Mouse (Mus musculus) myocyte (in vitro differentiated cells): ENCODE data around the gene Igdcc3. TPM values are rescaled to one million over a fixed set of nuclear protein-coding genes. Genes with fewer than 3 reads are reported as not detected.

ENCODE experiments used
- H3K27me3 ChIP-seq: one replicate; pipeline ENCODE4 v1.6.1; 2011; ENCODE audit not compliant: control insufficient read depth, insufficient read depth, insufficient read length
- H3K36me3 ChIP-seq: one replicate; pipeline ENCODE4 v1.6.1; 2011; ENCODE audit not compliant: control insufficient read depth, insufficient read depth
- H3K4me2 ChIP-seq: one replicate; pipeline ENCODE4 v1.6.1; 2011; ENCODE audit warnings: low read depth, control low read depth
- H3K4me3 ChIP-seq: one replicate; pipeline ENCODE4 v1.5.1; 2011; ENCODE audit warnings: mild to moderate bottlenecking, control low read depth, moderate library complexity
- H3K79me2 ChIP-seq: one replicate; pipeline ENCODE4 v1.6.1; 2011; ENCODE audit not compliant: control insufficient read depth, insufficient read depth
- H3ac ChIP-seq: one replicate; pipeline ENCODE4 v1.6.1; 2011; ENCODE audit not compliant: control insufficient read depth, insufficient read length
- CEBPB ChIP-seq: IDR thresholded peaks from 2 replicates; pipeline ENCODE4 v1.6.1; 2011; ENCODE audit warnings: mild to moderate bottlenecking, moderate library complexity; ENCODE audit not compliant: poor library complexity, insufficient read depth, severe bottlenecking
- E2F4 ChIP-seq: IDR thresholded peaks from one replicate; pipeline ENCODE4 v1.6.1; 2011; ENCODE audit warnings: mild to moderate bottlenecking, control low read depth, moderate library complexity; ENCODE audit not compliant: insufficient read depth
- MAX ChIP-seq: IDR thresholded peaks from one replicate; pipeline ENCODE4 v1.6.1; 2011; ENCODE audit warnings: low read depth, mild to moderate bottlenecking, control low read depth
- MYOD1 ChIP-seq, 3 experiments: IDR thresholded peaks; one replicate each; pipeline ENCODE4 v1.6.1; 2011; ENCODE audit warnings: control low read depth in 2 of 3, low read depth in 2 of 3, mild to moderate bottlenecking in 2 of 3, moderate library complexity in 1 of 3; ENCODE audit not compliant: insufficient read length in 2 of 3, control insufficient read depth in 1 of 3
- MYOG ChIP-seq, 3 experiments: IDR thresholded peaks; one replicate each; pipeline ENCODE4 v1.6.1; 2011; ENCODE audit warnings: control low read depth in 2 of 3, low read depth in 2 of 3, mild to moderate bottlenecking in 2 of 3; ENCODE audit not compliant: insufficient read length in 2 of 3, control insufficient read depth in 1 of 3, insufficient read depth in 1 of 3
- POLR2A ChIP-seq: IDR thresholded peaks from one replicate; pipeline ENCODE4 v1.6.1; 2011; ENCODE audit warnings: low read depth, mild to moderate bottlenecking, control low read depth, moderate library complexity; ENCODE audit not compliant: insufficient read length
- POLR2AphosphoS2 ChIP-seq: IDR thresholded peaks from one replicate; pipeline ENCODE4 v1.6.1; 2011; ENCODE audit warnings: low read depth, control low read depth; ENCODE audit not compliant: insufficient read length
- REST ChIP-seq: IDR thresholded peaks from one replicate; pipeline ENCODE4 v1.6.1; 2011; ENCODE audit warnings: mild to moderate bottlenecking, control low read depth, moderate library complexity; ENCODE audit not compliant: insufficient read depth, insufficient read length
- SRF ChIP-seq: IDR thresholded peaks from one replicate; pipeline ENCODE4 v1.6.1; 2011; ENCODE audit warnings: low read depth; ENCODE audit not compliant: control insufficient read depth, insufficient read length
- TCF12 ChIP-seq: IDR thresholded peaks from one replicate; pipeline ENCODE4 v1.6.1; 2011; ENCODE audit warnings: mild to moderate bottlenecking, control low read depth; ENCODE audit not compliant: poor library complexity, insufficient read depth, severe bottlenecking
- TCF3 ChIP-seq: IDR thresholded peaks from one replicate; pipeline ENCODE4 v1.6.1; 2011; ENCODE audit warnings: low read depth, control low read depth; ENCODE audit not compliant: insufficient read length
- USF1 ChIP-seq: IDR thresholded peaks from one replicate; pipeline ENCODE4 v1.6.1; 2011; ENCODE audit warnings: low read depth, mild to moderate bottlenecking, control low read depth, moderate library complexity
- polyA plus RNA-seq: library from polyadenylated mRNA; unstranded; fragments of >200 nt; fragmentation: generic; extraction: Trizol; gene quantifications from one replicate; pipeline ENCODE4 v1.2.1, GENCODE M21; 2012; ENCODE audit warnings: missing spikeins

Igdcc3 gene
- polyA plus RNA-seq, 1 experiment: not detected

- no peaks in the 10 kb centered on the region for H3K79me2 ChIP-seq
- no peaks in the 10 kb centered on the region for H3K36me3 ChIP-seq
- H3ac ChIP-seq: no peak overlapping the region
- H3K27me3 ChIP-seq: no peaks in the 10 kb centered on the region
- no peak overlapping the region for H3K4me3 ChIP-seq
- no peak overlapping the region for H3K4me2 ChIP-seq
- TF ChIP-seq USF1 (no peak), POLR2AphosphoS2 (no peak), REST (no peak), TCF3 (no peak), POLR2A (no peak), MYOG (IDR thresholded peaks at IDR 0.05; ENCODE audit: control insufficient read depth in 1 of 3, insufficient read depth in 1 of 3, insufficient read length in 2 of 3, low read depth in 2 of 3) (no peak), MYOD1 (IDR thresholded peaks at IDR 0.05; ENCODE audit: control insufficient read depth in 1 of 3, insufficient read length in 2 of 3, low read depth in 2 of 3) (no peak), E2F4 (no peak), TCF12 (no peak), SRF (no peak), MAX (no peak), CEBPB (no peak)
Observed at GRCm38 (mm10) chr9:65223927-65224326, 82.9 kb downstream of the Igdcc3 start.

- no peaks in the 10 kb centered on the region for H3K36me3 ChIP-seq
- TF ChIP-seq TCF3 (no peak), TCF12 (no peak), E2F4 (no peak), MYOD1 (IDR thresholded peaks at IDR 0.05; ENCODE audit: control insufficient read depth in 1 of 3, insufficient read length in 2 of 3, low read depth in 2 of 3) (no peak), MYOG (IDR thresholded peaks at IDR 0.05; ENCODE audit: control insufficient read depth in 1 of 3, insufficient read depth in 1 of 3, insufficient read length in 2 of 3, low read depth in 2 of 3) (no peak), POLR2AphosphoS2 (no peak), SRF (no peak)
- H3K79me2 ChIP-seq: no peaks in the 10 kb centered on the region
- no peak overlapping the region for H3K4me3 ChIP-seq
- no peak overlapping the region for H3ac ChIP-seq
- H3K4me2 ChIP-seq: no peak overlapping the region
- no peaks in the 10 kb centered on the region for H3K27me3 ChIP-seq
Observed at GRCm38 (mm10) chr9:65225795-65226194, 84.8 kb downstream of the Igdcc3 start.

- TF ChIP-seq TCF12 (no peak), E2F4 (no peak), USF1 (no peak), MYOG (IDR thresholded peaks at IDR 0.05; ENCODE audit: control insufficient read depth in 1 of 3, insufficient read depth in 1 of 3, insufficient read length in 2 of 3, low read depth in 2 of 3) (no peak), REST (no peak), MYOD1 (IDR thresholded peaks at IDR 0.05; ENCODE audit: control insufficient read depth in 1 of 3, insufficient read length in 2 of 3, low read depth in 2 of 3) (no peak), SRF (no peak), MAX (no peak), CEBPB (no peak), TCF3 (no peak), POLR2A (no peak), POLR2AphosphoS2 (no peak)
Observed at GRCm38 (mm10) chr9:65230250-65230649, 89.3 kb downstream of the Igdcc3 start.

GRCm38 (mm10) chr9:65231284-65231683, 90.3 kb downstream of the Igdcc3 start:
- no peaks in the 10 kb centered on the region for H3K27me3 ChIP-seq
- H3K4me3 ChIP-seq: no peak overlapping the region
- no peak for TF ChIP-seq REST
- TF ChIP-seq POLR2AphosphoS2: no peak
- no peak for TF ChIP-seq POLR2A
- no peak for TF ChIP-seq CEBPB
- no peak for TF ChIP-seq USF1
- TF ChIP-seq TCF12: no peak
- no peak for TF ChIP-seq TCF3
- TF ChIP-seq MAX: no peak
- no peak for TF ChIP-seq MYOD1 (IDR thresholded peaks at IDR 0.05; ENCODE audit: control insufficient read depth in 1 of 3, insufficient read length in 2 of 3, low read depth in 2 of 3)
- TF ChIP-seq SRF: no peak
- TF ChIP-seq MYOG (IDR thresholded peaks at IDR 0.05; ENCODE audit: control insufficient read depth in 1 of 3, insufficient read depth in 1 of 3, insufficient read length in 2 of 3, low read depth in 2 of 3): no peak
- no peak for TF ChIP-seq E2F4
- no peaks in the 10 kb centered on the region for H3K36me3 ChIP-seq
- H3K4me2 ChIP-seq: no peak overlapping the region
- no peak overlapping the region for H3ac ChIP-seq
- no peaks in the 10 kb centered on the region for H3K79me2 ChIP-seq

More at GRCm38 (mm10) chr9:65230250-65230649, 89.3 kb downstream of the Igdcc3 start:
- no peaks in the 10 kb centered on the region for H3K79me2 ChIP-seq
- H3K4me3 ChIP-seq: no peak overlapping the region
- no peaks in the 10 kb centered on the region for H3K36me3 ChIP-seq
- H3ac ChIP-seq: no peak overlapping the region
- H3K27me3 ChIP-seq: no peaks in the 10 kb centered on the region
- no peak overlapping the region for H3K4me2 ChIP-seq
